Mouse (Mus musculus) kidney, embryonic 15.5 days (tissue): ENCODE results near the gene Chst11. TPM values are rescaled to one million over a fixed set of nuclear protein-coding genes. Genes with fewer than 3 reads are reported as not detected.

ENCODE experiments used
- ATAC-seq: fragments of 200-750 bp; cut with Nextera tagmentation; replicated peaks from 2 replicates; pipeline ENCODE4 v1.8.0; 2017; ENCODE audit warnings: moderate TSS enrichment; ENCODE audit not compliant: low FRiP score
- H3K27ac ChIP-seq: fragments of 300-500 bp; sonication (generic); 2 replicates; pipeline ENCODE4 v1.5.1; 2015; ENCODE audit warnings: mild to moderate bottlenecking, inconsistent platforms
- H3K27me3 ChIP-seq: fragments of 300-500 bp; sonication (generic); 2 replicates; pipeline ENCODE4 v1.6.1; 2015; ENCODE audit warnings: inconsistent platforms
- H3K36me3 ChIP-seq: fragments of 300-500 bp; sonication (generic); 2 replicates; pipeline ENCODE4 v1.6.1; 2015; ENCODE audit warnings: inconsistent platforms
- H3K4me1 ChIP-seq: fragments of 300-500 bp; sonication (generic); 2 replicates; pipeline ENCODE4 v1.6.1; 2015; ENCODE audit warnings: inconsistent platforms
- H3K4me2 ChIP-seq: fragments of 300-500 bp; sonication (generic); 2 replicates; pipeline ENCODE4 v1.6.1; 2015; ENCODE audit warnings: moderate library complexity, mild to moderate bottlenecking, inconsistent platforms
- H3K4me3 ChIP-seq: fragments of 300-500 bp; sonication (generic); replicated peaks from 2 replicates; pipeline ENCODE4 v1.5.1; 2015; ENCODE audit warnings: mild to moderate bottlenecking, inconsistent platforms
- H3K9ac ChIP-seq: fragments of 300-500 bp; sonication (generic); 2 replicates; pipeline ENCODE4 v1.6.1; 2015; ENCODE audit warnings: mild to moderate bottlenecking, inconsistent platforms
- H3K9me3 ChIP-seq: fragments of 300-500 bp; sonication (generic); replicated peaks from 2 replicates; pipeline ENCODE4 v1.6.1; 2016; ENCODE audit warnings: inconsistent platforms
- whole genome bisulfite sequencing: fragments of 180-500 bp; shearing (Covaris S2); methylation state at CpG from one replicate; pipeline ENCODE4 v1.1.7; 2015; ENCODE audit warnings: mixed read lengths; 5-methylcytosine and 5-hydroxymethylcytosine counted together
- polyA plus RNA-seq: library from polyadenylated mRNA; unstranded; fragments of >200 nt; fragmentation: Nextera tagmentation; extraction: Ambion mirVana; gene quantifications from 2 replicates; pipeline ENCODE4 v1.2.1, GENCODE M21; 2015

Chst11 gene
- polyA plus RNA-seq, 1 experiment from 2014 or later, result 3.8 TPM

DNA sequence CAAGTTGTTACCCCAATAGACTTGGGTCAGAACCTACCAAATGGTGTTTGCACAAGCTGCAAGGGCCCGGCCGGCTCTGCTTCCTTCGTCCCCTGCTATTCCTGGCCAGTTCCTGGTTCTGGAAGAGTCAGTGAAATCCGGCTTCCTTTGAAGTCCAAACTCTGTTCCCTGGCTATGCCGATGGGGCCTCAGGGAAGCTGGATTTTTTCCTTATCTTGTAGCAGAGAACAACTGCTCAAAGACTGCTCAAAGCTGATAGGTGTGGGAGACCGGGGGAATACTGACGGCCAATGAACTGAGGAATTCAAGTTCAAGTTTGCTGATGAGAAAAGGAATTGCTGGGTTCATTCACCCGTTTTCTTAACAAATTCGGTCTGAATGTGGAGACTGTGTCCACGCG is 13.7 kb upstream of the Chst11 start:
- WGBS, result 60% methylated on average over 11 of the region's 11 CpGs
- no peaks in the 10 kb centered on the region for H3K9me3 ChIP-seq
- no peaks in the 10 kb centered on the region for H3K36me3 ChIP-seq
- H3K4me2 ChIP-seq, result no peak overlapping the region
- no peak overlapping the region for H3K9ac ChIP-seq
- H3K27me3 ChIP-seq, result no peaks in the 10 kb centered on the region
- ATAC-seq, result no peak
- no peak overlapping the region for H3K27ac ChIP-seq
- H3K4me1 ChIP-seq, result peaks cover 15% of the 10 kb centered on the region
- no peak overlapping the region for H3K4me3 ChIP-seq

DNA sequence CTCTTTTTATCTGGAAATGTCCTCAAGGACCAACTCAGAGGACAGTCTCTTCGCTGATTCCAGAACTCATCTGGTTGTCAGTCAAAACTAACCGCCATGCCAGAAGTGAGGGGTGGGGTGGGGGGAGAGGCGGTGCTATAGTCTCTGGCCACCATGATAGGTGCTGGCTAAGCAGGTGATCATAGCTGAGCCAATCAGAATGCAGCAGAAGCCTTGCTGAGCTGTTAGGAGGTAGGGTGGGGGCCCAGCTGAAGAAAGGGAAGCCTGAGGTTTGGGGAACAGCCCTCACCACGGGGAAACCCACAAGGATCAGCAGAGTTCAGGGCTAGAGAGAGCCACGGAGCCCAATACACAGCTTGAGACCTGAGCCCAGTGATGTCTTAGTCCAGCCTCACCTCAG is 11.1 kb upstream of the Chst11 start:
- H3K36me3 ChIP-seq, result no peaks in the 10 kb centered on the region
- H3K9ac ChIP-seq, result no peak overlapping the region
- no peak overlapping the region for H3K4me3 ChIP-seq
- no peaks in the 10 kb centered on the region for H3K27me3 ChIP-seq
- no peak overlapping the region for H3K4me2 ChIP-seq
- no peak overlapping the region for H3K27ac ChIP-seq
- H3K9me3 ChIP-seq, result no peaks in the 10 kb centered on the region
- peak; percentile 25; the same call in 1 of the 2 replicates for ATAC-seq
- WGBS, result 87% methylated on average over 5 of the region's 5 CpGs
- H3K4me1 ChIP-seq, result peaks cover 15% of the 10 kb centered on the region

DNA sequence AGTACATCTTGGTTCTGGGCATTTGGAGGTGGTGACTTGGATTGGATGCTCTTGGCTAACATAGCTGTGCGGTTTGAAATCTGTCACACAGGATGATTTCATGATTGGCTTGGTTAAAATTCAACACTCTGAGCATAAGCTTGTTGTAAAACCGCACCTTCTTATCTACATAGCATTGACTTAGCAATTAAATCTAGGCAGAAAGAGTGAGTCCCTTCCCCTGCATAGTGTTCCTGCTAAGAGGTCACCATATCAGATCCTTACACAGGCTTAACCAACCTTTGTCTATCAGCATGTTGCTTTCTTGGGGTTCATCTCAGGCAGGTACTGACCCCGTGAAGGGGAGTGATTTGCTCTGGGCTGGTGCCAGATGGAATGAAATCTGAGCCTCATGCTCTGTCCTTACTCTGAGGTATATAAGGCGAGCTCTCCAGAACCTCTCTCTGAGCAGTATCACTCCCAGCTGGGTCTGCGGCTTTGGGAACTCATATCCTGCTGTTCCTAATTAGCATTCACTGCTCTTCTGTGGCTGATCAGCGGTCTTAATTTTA is 10.6 kb upstream of the Chst11 start:
- Histone ChIP-seq H3K36me3 (no peaks in the 10 kb centered on the region), H3K27me3 (no peaks in the 10 kb centered on the region), H3K4me2 (no peak overlapping the region), H3K27ac (no peak overlapping the region), H3K9me3 (no peaks in the 10 kb centered on the region), H3K9ac (no peak overlapping the region), H3K4me3 (no peak overlapping the region), H3K4me1 (peaks cover 12% of the 10 kb centered on the region)
- ATAC-seq, result no peak; the same call in 1 of the 2 replicates
- WGBS, result 54% methylated on average over 6 of the region's 6 CpGs

DNA sequence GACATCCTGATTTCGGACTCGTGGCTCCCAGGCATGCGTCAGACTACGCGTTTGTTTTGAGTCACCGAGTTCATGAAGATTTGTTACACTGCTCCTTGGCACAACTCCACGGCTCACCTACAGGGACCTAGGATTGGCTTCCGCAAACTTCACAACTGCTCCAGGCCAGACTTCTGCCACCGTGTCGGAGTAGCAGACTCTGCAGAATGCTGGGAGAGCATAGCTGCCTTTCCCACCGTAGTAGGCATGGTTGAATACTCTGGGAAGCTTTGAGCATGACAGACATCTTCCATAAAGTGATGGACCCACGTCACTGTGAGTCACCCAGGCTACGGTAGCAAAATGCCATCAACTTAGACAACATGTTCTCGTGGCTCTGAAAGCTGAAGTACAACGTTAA is 9.5 kb upstream of the Chst11 start:
- Histone ChIP-seq H3K27me3 (peaks cover 2% of the 10 kb centered on the region; the same call in 1 of the 2 replicates), H3K4me2 (no peak overlapping the region), H3K9ac (no peak overlapping the region), H3K36me3 (no peaks in the 10 kb centered on the region), H3K9me3 (no peaks in the 10 kb centered on the region), H3K4me1 (peaks cover 12% of the 10 kb centered on the region), H3K27ac (no peak overlapping the region), H3K4me3 (no peak overlapping the region)
- WGBS, result 82% methylated on average over 15 of the region's 15 CpGs
- no peak for ATAC-seq

DNA sequence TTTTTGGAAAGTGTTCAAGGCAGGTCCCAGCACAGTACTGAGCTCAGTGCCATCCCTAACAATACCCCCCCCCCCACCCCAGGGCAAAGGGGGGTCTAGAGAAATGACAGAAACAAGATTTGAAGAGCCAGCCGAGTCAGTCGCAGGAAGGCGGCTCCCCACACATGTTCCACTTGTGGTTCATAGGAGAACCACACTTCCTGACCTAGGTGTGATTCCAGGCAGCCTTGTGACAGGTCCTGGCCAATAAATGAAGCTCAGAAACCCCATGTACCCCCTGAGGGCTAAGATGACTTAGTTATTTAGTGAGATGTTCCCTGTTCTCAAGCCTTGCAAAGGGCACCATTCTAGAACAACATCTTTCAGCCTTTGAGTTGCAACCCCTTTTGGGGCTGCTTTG is 3.0 kb upstream of the Chst11 start:
- H3K4me1 ChIP-seq, result peaks cover 19% of the 10 kb centered on the region
- no peak overlapping the region for H3K27ac ChIP-seq
- H3K36me3 ChIP-seq, result no peaks in the 10 kb centered on the region
- 70% methylated on average over 3 of the region's 3 CpGs for WGBS
- no peak overlapping the region for H3K4me3 ChIP-seq
- H3K9ac ChIP-seq, result no peak overlapping the region
- H3K27me3 ChIP-seq, result peaks cover 17% of the 10 kb centered on the region
- no peak overlapping the region for H3K4me2 ChIP-seq
- H3K9me3 ChIP-seq, result no peaks in the 10 kb centered on the region
- ATAC-seq, result no peak

DNA sequence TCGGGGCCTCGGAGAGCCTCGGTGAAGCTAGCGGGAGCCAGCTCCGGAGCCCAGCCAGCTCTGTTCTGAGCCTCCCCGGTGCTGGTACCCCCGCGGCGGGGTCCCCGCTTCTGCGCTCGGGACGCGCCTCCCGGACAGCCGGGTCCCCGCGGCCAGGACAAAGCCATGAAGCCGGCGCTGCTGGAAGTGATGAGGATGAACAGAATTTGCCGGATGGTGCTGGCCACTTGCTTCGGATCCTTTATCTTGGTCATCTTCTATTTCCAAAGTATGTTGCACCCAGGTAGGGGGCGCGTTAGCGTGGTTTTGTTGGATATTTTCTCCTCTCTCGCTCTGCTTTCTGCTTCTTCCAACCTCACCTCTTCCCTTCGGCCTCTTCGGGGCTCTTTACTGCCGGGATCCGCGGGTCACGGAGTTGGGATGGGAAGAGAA is 418 bp downstream of the Chst11 start:
- H3K9ac ChIP-seq, result peak overlapping the region; percentile 75
- peaks cover 16% of the 10 kb centered on the region for H3K27me3 ChIP-seq
- under 1% methylated on average over 32 of the region's 32 CpGs for WGBS
- peaks cover 51% of the 10 kb centered on the region for H3K4me1 ChIP-seq
- peak overlapping the region; percentile 70 for H3K4me2 ChIP-seq
- peak overlapping the region; percentile 80 for H3K4me3 ChIP-seq
- peak overlapping the region; percentile 95 for H3K27ac ChIP-seq
- ATAC-seq, result peak; percentile 1; the same call in 1 of the 2 replicates
- no peaks in the 10 kb centered on the region for H3K36me3 ChIP-seq
- no peaks in the 10 kb centered on the region for H3K9me3 ChIP-seq

DNA sequence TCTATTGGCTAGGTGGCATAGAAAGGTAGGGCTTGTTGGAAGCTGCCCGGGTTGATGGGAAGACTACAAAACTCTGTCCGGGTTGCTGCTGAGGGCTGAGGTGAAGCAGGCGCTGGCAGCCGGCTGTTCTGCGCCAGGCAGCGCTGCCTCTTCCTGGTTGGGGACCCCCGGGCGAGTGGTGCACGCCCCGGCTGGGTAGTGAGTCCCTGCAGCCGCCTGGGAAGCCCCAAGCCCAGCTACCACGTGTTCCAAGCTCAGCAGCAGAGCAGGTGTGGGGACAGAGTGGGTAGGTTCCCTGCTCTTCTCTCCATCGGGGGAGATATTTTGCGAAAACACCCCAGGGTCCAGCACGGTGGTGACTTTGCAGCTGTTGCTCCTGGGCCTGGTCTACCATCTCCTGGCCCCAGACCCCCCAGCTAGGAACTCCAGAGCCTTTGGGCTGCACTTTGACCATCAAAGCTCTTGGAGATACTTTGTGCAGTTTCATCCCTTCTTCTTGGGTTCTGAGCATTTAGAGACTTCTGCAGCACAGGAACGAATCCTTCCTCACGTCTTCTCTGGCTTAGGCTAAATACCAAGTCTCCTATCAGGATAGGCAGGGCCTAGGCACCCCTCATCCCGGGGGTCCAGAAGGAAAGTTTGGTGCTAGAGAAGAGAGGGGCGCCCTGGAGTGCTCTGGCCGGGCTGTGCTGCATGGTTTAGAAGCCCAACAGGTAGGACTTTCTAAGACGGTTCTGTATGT is 1.1 kb downstream of the Chst11 start:
- ATAC-seq, result no peak; the same call in 1 of the 2 replicates

DNA sequence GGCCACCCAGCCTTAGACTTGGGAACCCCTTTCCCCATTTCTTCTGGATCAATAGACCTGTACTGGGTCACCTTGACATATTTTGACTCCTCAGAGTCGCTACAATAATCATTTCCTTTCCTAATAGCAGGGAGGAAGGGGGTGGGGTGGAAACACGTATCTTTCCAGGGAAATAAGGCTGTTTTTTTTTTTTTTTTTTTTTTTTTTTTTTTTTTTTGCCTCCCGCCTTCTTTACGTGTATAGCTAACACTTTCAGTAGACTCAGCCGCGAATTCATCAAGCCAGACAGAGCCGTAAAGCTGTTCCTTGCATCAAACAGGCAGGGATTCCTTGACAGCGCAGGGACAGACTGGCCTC is 1.7 kb downstream of the Chst11 start:
- H3K36me3 ChIP-seq, result no peaks in the 10 kb centered on the region
- ATAC-seq, result no peak
- H3K9ac ChIP-seq, result peak overlapping the region; percentile 75
- WGBS, result 5% methylated on average over 8 of the region's 8 CpGs
- H3K9me3 ChIP-seq, result no peaks in the 10 kb centered on the region
- H3K27me3 ChIP-seq, result peaks cover 12% of the 10 kb centered on the region
- peak overlapping the region; percentile 80 for H3K4me3 ChIP-seq
- peak overlapping the region; percentile 95 for H3K27ac ChIP-seq
- H3K4me1 ChIP-seq, result peaks cover 63% of the 10 kb centered on the region
- peak overlapping the region; percentile 70 for H3K4me2 ChIP-seq

More for the DNA sequence above, 1.1 kb downstream of the Chst11 start:
- H3K36me3 ChIP-seq, result no peaks in the 10 kb centered on the region
- H3K9ac ChIP-seq, result peak overlapping the region; percentile 75
- 2% methylated on average over 21 of the region's 21 CpGs for WGBS
- no peaks in the 10 kb centered on the region for H3K9me3 ChIP-seq
- H3K4me2 ChIP-seq, result peak overlapping the region; percentile 70
- peaks cover 58% of the 10 kb centered on the region for H3K4me1 ChIP-seq
- peak overlapping the region; percentile 95 for H3K27ac ChIP-seq
- peaks cover 12% of the 10 kb centered on the region for H3K27me3 ChIP-seq
- peak overlapping the region; percentile 80 for H3K4me3 ChIP-seq

DNA sequence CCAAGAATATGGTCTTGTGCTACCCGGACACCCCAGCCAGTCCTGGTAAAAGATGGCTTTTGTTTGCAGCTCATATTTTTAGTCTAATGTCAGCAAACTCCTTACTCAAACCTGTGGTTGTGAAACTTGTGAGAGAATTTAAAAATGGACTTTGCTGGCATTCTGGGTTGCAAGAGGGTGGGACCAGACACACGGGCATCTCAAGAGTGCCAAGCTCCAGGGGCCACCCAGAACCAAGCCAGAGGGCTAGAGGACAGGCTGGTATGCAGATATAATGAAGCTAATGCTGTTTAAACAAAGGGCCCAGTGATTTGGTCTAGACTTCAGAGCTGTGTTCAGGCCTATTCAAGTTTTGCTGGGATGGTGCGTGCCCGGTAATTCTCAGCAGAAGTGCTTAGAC is 2.1 kb downstream of the Chst11 start:
- H3K27me3 ChIP-seq, result peaks cover 12% of the 10 kb centered on the region
- peak overlapping the region; percentile 75 for H3K9ac ChIP-seq
- 37% methylated on average over 4 of the region's 4 CpGs for WGBS
- ATAC-seq, result no peak
- H3K9me3 ChIP-seq, result no peaks in the 10 kb centered on the region
- H3K4me1 ChIP-seq, result peaks cover 67% of the 10 kb centered on the region
- peak overlapping the region; percentile 95 for H3K27ac ChIP-seq
- peak overlapping the region; percentile 80 for H3K4me3 ChIP-seq
- no peaks in the 10 kb centered on the region for H3K36me3 ChIP-seq
- peak overlapping the region; percentile 70 for H3K4me2 ChIP-seq

DNA sequence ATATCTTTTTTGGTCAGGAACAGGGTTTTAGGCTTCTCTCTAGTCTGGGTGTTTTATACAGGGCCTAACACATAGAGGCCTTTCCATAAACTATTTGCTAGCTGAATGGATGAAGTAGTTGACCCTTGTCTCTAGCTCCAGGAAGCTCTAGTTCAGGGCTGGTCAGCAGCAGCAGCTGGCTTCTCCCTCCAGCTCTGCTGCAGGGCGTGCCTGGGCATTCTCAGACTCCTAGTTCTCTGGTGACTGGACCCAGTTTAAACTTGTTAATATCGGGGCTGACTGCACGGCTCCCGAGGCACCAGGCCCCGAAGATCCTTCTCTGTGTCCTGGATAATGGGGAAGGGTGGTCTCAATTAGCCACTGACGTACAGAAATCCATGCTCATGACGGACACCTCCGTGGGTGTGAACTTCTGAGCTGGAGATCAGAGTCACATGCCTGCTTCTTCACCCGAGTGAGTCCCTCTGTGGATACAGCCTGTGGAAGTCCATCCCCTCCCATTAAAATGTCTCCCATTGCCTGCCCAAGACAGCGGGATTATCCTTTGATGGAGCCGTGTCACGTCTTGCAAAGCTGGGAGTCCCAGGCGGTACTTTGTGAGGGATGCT is 4.2 kb downstream of the Chst11 start:
- no peaks in the 10 kb centered on the region for H3K27me3 ChIP-seq
- peak overlapping the region; percentile 73 for H3K27ac ChIP-seq
- H3K9ac ChIP-seq, result no peak overlapping the region
- 45% methylated on average over 13 of the region's 13 CpGs for WGBS
- peak overlapping the region; percentile 3; the same call in 1 of the 2 replicates for H3K4me3 ChIP-seq
- no peaks in the 10 kb centered on the region for H3K36me3 ChIP-seq
- H3K9me3 ChIP-seq, result no peaks in the 10 kb centered on the region
- no peak for ATAC-seq
- peak overlapping the region; percentile 29 for H3K4me2 ChIP-seq
- H3K4me1 ChIP-seq, result peaks cover 83% of the 10 kb centered on the region

DNA sequence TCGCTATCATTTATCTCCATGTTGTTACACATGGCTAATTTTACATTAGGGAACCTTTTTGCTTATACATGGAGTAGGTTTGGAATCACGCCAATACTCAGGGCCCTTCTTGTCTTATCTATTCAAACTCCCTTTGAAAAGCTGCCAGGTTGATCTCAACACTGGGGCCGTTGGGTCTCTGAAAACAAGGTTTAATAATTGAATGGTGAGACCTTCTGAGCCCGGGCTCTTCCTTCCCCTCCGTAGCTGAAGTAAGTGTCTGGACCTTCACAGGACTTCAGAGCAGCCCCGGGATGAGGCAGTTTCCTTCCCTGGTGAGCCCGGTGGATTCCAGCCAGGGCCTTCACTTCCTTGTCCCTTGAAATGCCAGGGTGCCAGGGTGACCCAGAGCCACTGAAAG is 5.6 kb downstream of the Chst11 start:
- no peak for ATAC-seq
- no peaks in the 10 kb centered on the region for H3K27me3 ChIP-seq
- H3K4me1 ChIP-seq, result peaks cover 94% of the 10 kb centered on the region
- H3K36me3 ChIP-seq, result no peaks in the 10 kb centered on the region
- no peaks in the 10 kb centered on the region for H3K9me3 ChIP-seq
- H3K4me2 ChIP-seq, result peak overlapping the region; percentile 5; the same call in 1 of the 2 replicates
- WGBS, result 34% methylated on average over 7 of the region's 7 CpGs
- H3K27ac ChIP-seq, result peak overlapping the region; percentile 80
- H3K9ac ChIP-seq, result no peak overlapping the region
- H3K4me3 ChIP-seq, result no peak overlapping the region

DNA sequence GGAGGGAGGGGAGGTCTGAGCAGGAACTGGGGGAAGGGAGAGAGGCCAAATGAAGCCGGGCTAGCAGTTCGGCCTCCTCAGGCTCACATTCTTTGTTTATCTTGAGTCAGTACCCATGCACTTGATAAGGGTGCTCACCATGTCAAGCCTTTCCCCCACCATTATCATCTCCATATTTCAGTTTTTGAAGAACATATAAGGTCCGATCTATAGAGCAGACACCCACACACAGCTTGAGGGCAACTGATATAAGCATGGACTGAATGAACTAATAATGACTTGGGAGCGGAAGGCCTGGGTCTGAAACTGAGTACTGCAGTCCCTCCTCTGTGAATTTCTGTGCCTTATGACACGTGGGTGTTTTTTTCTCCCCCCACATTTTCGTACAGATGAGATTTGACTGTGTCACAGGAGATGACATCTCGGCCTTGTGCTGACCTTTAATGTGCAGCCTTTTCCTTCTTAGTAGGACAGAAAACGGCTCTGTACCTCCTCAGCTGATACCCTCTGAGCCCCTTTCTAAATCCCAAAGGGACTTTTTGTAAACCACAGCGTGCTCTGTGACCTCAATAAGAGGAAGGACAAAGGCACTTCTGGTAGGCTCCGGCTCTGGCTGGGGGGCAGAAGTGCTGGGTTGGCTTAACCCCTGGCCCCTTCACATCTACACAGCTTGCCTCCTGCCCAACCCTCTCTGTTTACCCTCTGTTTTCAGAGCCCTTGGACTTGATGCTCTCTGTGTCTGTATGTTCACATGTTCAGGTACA is 6.6 kb downstream of the Chst11 start:
- Histone ChIP-seq H3K4me2 (no peak overlapping the region), H3K36me3 (no peaks in the 10 kb centered on the region), H3K9ac (no peak overlapping the region), H3K4me3 (no peak overlapping the region), H3K4me1 (peaks cover 94% of the 10 kb centered on the region), H3K27me3 (no peaks in the 10 kb centered on the region), H3K9me3 (no peaks in the 10 kb centered on the region), H3K27ac (peak overlapping the region; percentile 80)
- no peak; the same call in 1 of the 2 replicates for ATAC-seq
- WGBS, result 38% methylated on average over 10 of the region's 10 CpGs
